Mouse (Mus musculus): Measurements from ENCODE around the gene Lhfp. TPM values are rescaled to one million over a fixed set of nuclear protein-coding genes. Genes with fewer than 3 reads are reported as not detected.

Lhfp gene
- polyA plus RNA-seq, 1 experiment from 2014 or later: 39.9 TPM

- Histone ChIP-seq H3K27me3 (replicated peaks; ENCODE audit: control insufficient read depth, insufficient read depth, low read length) (no peaks in the 10 kb centered on the region), H3K4me1 (replicated peaks; ENCODE audit: control insufficient read depth, insufficient read depth, low read length) (0 out of 2 replicates have a peak, but pooled peaks cover 2% of the 10 kb centered on the region), H3K9me3 (ENCODE audit: control insufficient read depth, low read length) (no peaks in the 10 kb centered on the region), H3K36me3 (ENCODE audit: control insufficient read depth, insufficient read depth, low read length) (no peaks in the 10 kb centered on the region), H3K4me3 (ENCODE audit: low read depth, low read length) (no peak overlapping the region), H3K4me2 (ENCODE audit: low read length) (no peak overlapping the region), H3K9ac (ENCODE audit: low read length) (no peak overlapping the region), H3K27ac (ENCODE audit: low read depth) (no peak overlapping the region)
- no peak for ATAC-seq (replicated peaks; ENCODE audit: low FRiP score, low TSS enrichment, low read depth)
- no peak for DNase-seq (ENCODE audit: low spot score)
- WGBS: 73% methylated on average over 4 of the region's 4 CpGs
These were observed 24.7 kb downstream of the Lhfp start for GRCm38 (mm10) chr3:53066095-53066372.

- H3K4me1 ChIP-seq (replicated peaks; ENCODE audit: control insufficient read depth, insufficient read depth, low read length): 0 out of 2 replicates have a peak, but pooled peaks cover 2% of the 10 kb centered on the region
- no peak overlapping the region for H3K4me3 ChIP-seq (ENCODE audit: low read depth, low read length)
- H3K27ac ChIP-seq (ENCODE audit: low read depth): no peak overlapping the region
- H3K36me3 ChIP-seq (ENCODE audit: control insufficient read depth, insufficient read depth, low read length): no peaks in the 10 kb centered on the region
- H3K9me3 ChIP-seq (ENCODE audit: control insufficient read depth, low read length): no peaks in the 10 kb centered on the region
- H3K27me3 ChIP-seq (replicated peaks; ENCODE audit: control insufficient read depth, insufficient read depth, low read length): no peaks in the 10 kb centered on the region
- ATAC-seq (replicated peaks; ENCODE audit: low FRiP score, low TSS enrichment, low read depth): no peak
- no peak overlapping the region for H3K4me2 ChIP-seq (ENCODE audit: low read length)
- WGBS: 87% methylated on average over 5 of the region's 5 CpGs
- DNase-seq (ENCODE audit: low spot score): no peak
- H3K9ac ChIP-seq (ENCODE audit: low read length): no peak overlapping the region
These were observed 27.1 kb downstream of the Lhfp start for GRCm38 (mm10) chr3:53068399-53068798.

GRCm38 (mm10) chr3:53074264-53074663 lies 32.9 kb downstream of the Lhfp start:
- Histone ChIP-seq H3K4me3 (ENCODE audit: low read depth, low read length) (no peak overlapping the region), H3K27me3 (replicated peaks; ENCODE audit: control insufficient read depth, insufficient read depth, low read length) (no peaks in the 10 kb centered on the region), H3K9me3 (ENCODE audit: control insufficient read depth, low read length) (no peaks in the 10 kb centered on the region), H3K27ac (ENCODE audit: low read depth) (no peak overlapping the region), H3K9ac (ENCODE audit: low read length) (no peak overlapping the region), H3K4me2 (ENCODE audit: low read length) (no peak overlapping the region), H3K4me1 (replicated peaks; ENCODE audit: control insufficient read depth, insufficient read depth, low read length) (no peaks in the 10 kb centered on the region), H3K36me3 (ENCODE audit: control insufficient read depth, insufficient read depth, low read length) (no peaks in the 10 kb centered on the region)
- no peak for ATAC-seq (replicated peaks; ENCODE audit: low FRiP score, low TSS enrichment, low read depth)
- WGBS: 91% methylated on average over 4 of the region's 4 CpGs
- no peak for DNase-seq (ENCODE audit: low spot score)

- no peak overlapping the region for H3K27ac ChIP-seq (ENCODE audit: low read depth)
- no peak overlapping the region for H3K4me3 ChIP-seq (ENCODE audit: low read depth, low read length)
- H3K9ac ChIP-seq (ENCODE audit: low read length): no peak overlapping the region
- ATAC-seq (replicated peaks; ENCODE audit: low FRiP score, low TSS enrichment, low read depth) (no peak), DNase-seq (ENCODE audit: low spot score) (no peak)
- H3K9me3 ChIP-seq (ENCODE audit: control insufficient read depth, low read length): no peaks in the 10 kb centered on the region
- no peaks in the 10 kb centered on the region for H3K36me3 ChIP-seq (ENCODE audit: control insufficient read depth, insufficient read depth, low read length)
- no peaks in the 10 kb centered on the region for H3K27me3 ChIP-seq (replicated peaks; ENCODE audit: control insufficient read depth, insufficient read depth, low read length)
- 82% methylated on average over 3 of the region's 3 CpGs for WGBS
- H3K4me1 ChIP-seq (replicated peaks; ENCODE audit: control insufficient read depth, insufficient read depth, low read length): no peaks in the 10 kb centered on the region
- no peak overlapping the region for H3K4me2 ChIP-seq (ENCODE audit: low read length)
These were observed 33.4 kb downstream of the Lhfp start for GRCm38 (mm10) chr3:53074761-53075160.

GRCm38 (mm10) chr3:53080286-53080685 lies 39.0 kb downstream of the Lhfp start:
- no peaks in the 10 kb centered on the region for H3K9me3 ChIP-seq (ENCODE audit: control insufficient read depth, low read length)
- H3K4me3 ChIP-seq (ENCODE audit: low read depth, low read length): no peak overlapping the region
- no peak overlapping the region for H3K9ac ChIP-seq (ENCODE audit: low read length)
- H3K4me2 ChIP-seq (ENCODE audit: low read length): no peak overlapping the region
- 93% methylated on average over 6 of the region's 6 CpGs for WGBS
- H3K36me3 ChIP-seq (ENCODE audit: control insufficient read depth, insufficient read depth, low read length): no peaks in the 10 kb centered on the region
- H3K4me1 ChIP-seq (replicated peaks; ENCODE audit: control insufficient read depth, insufficient read depth, low read length): no peaks in the 10 kb centered on the region
- no peak overlapping the region for H3K27ac ChIP-seq (ENCODE audit: low read depth)
- H3K27me3 ChIP-seq (replicated peaks; ENCODE audit: control insufficient read depth, insufficient read depth, low read length): no peaks in the 10 kb centered on the region
- no peak for DNase-seq (ENCODE audit: low spot score)
- no peak for ATAC-seq (replicated peaks; ENCODE audit: low FRiP score, low TSS enrichment, low read depth)

- Histone ChIP-seq H3K4me2 (ENCODE audit: low read length) (no peak overlapping the region), H3K4me1 (replicated peaks; ENCODE audit: control insufficient read depth, insufficient read depth, low read length) (no peaks in the 10 kb centered on the region), H3K27me3 (replicated peaks; ENCODE audit: control insufficient read depth, insufficient read depth, low read length) (no peaks in the 10 kb centered on the region), H3K27ac (ENCODE audit: low read depth) (no peak overlapping the region), H3K4me3 (ENCODE audit: low read depth, low read length) (no peak overlapping the region), H3K9me3 (ENCODE audit: control insufficient read depth, low read length) (no peaks in the 10 kb centered on the region), H3K9ac (ENCODE audit: low read length) (no peak overlapping the region), H3K36me3 (ENCODE audit: control insufficient read depth, insufficient read depth, low read length) (no peaks in the 10 kb centered on the region)
- ATAC-seq (replicated peaks; ENCODE audit: low FRiP score, low TSS enrichment, low read depth): no peak
- WGBS: 96% methylated on average over 8 of the region's 8 CpGs
- no peak for DNase-seq (ENCODE audit: low spot score)
These were observed 39.4 kb downstream of the Lhfp start for GRCm38 (mm10) chr3:53080710-53081109.

- Histone ChIP-seq H3K27ac (ENCODE audit: low read depth) (no peak overlapping the region), H3K4me2 (ENCODE audit: low read length) (no peak overlapping the region), H3K9ac (ENCODE audit: low read length) (no peak overlapping the region), H3K4me1 (replicated peaks; ENCODE audit: control insufficient read depth, insufficient read depth, low read length) (no peaks in the 10 kb centered on the region), H3K27me3 (replicated peaks; ENCODE audit: control insufficient read depth, insufficient read depth, low read length) (no peaks in the 10 kb centered on the region), H3K9me3 (ENCODE audit: control insufficient read depth, low read length) (no peaks in the 10 kb centered on the region), H3K4me3 (ENCODE audit: low read depth, low read length) (no peak overlapping the region), H3K36me3 (ENCODE audit: control insufficient read depth, insufficient read depth, low read length) (no peaks in the 10 kb centered on the region)
- 85% methylated on average over 5 of the region's 5 CpGs for WGBS
- ATAC-seq (replicated peaks; ENCODE audit: low FRiP score, low TSS enrichment, low read depth) (no peak), DNase-seq (ENCODE audit: low spot score) (no peak)
These were observed 42.4 kb downstream of the Lhfp start for GRCm38 (mm10) chr3:53083717-53084116.

- Histone ChIP-seq H3K4me2 (ENCODE audit: low read length) (no peak overlapping the region), H3K27me3 (replicated peaks; ENCODE audit: control insufficient read depth, insufficient read depth, low read length) (no peaks in the 10 kb centered on the region), H3K9me3 (ENCODE audit: control insufficient read depth, low read length) (no peaks in the 10 kb centered on the region), H3K27ac (ENCODE audit: low read depth) (no peak overlapping the region), H3K4me1 (replicated peaks; ENCODE audit: control insufficient read depth, insufficient read depth, low read length) (no peaks in the 10 kb centered on the region), H3K9ac (ENCODE audit: low read length) (no peak overlapping the region), H3K4me3 (ENCODE audit: low read depth, low read length) (no peak overlapping the region), H3K36me3 (ENCODE audit: control insufficient read depth, insufficient read depth, low read length) (no peaks in the 10 kb centered on the region)
- DNase-seq (ENCODE audit: low spot score) (no peak), ATAC-seq (replicated peaks; ENCODE audit: low FRiP score, low TSS enrichment, low read depth) (no peak)
- 92% methylated on average over 8 of the region's 8 CpGs for WGBS
These were observed 43.5 kb downstream of the Lhfp start for GRCm38 (mm10) chr3:53084806-53085205.

- WGBS: 85% methylated on average over 7 of the region's 7 CpGs
- H3K9me3 ChIP-seq (ENCODE audit: control insufficient read depth, low read length): no peaks in the 10 kb centered on the region
- no peak overlapping the region for H3K4me2 ChIP-seq (ENCODE audit: low read length)
- ATAC-seq (replicated peaks; ENCODE audit: low FRiP score, low TSS enrichment, low read depth) (no peak), DNase-seq (ENCODE audit: low spot score) (no peak)
- H3K4me1 ChIP-seq (replicated peaks; ENCODE audit: control insufficient read depth, insufficient read depth, low read length): no peaks in the 10 kb centered on the region
- no peaks in the 10 kb centered on the region for H3K36me3 ChIP-seq (ENCODE audit: control insufficient read depth, insufficient read depth, low read length)
- H3K27me3 ChIP-seq (replicated peaks; ENCODE audit: control insufficient read depth, insufficient read depth, low read length): no peaks in the 10 kb centered on the region
- no peak overlapping the region for H3K9ac ChIP-seq (ENCODE audit: low read length)
- no peak overlapping the region for H3K27ac ChIP-seq (ENCODE audit: low read depth)
- H3K4me3 ChIP-seq (ENCODE audit: low read depth, low read length): no peak overlapping the region
These were observed 45.3 kb downstream of the Lhfp start for GRCm38 (mm10) chr3:53086481-53087155.
